In the genomic region with DNA sequence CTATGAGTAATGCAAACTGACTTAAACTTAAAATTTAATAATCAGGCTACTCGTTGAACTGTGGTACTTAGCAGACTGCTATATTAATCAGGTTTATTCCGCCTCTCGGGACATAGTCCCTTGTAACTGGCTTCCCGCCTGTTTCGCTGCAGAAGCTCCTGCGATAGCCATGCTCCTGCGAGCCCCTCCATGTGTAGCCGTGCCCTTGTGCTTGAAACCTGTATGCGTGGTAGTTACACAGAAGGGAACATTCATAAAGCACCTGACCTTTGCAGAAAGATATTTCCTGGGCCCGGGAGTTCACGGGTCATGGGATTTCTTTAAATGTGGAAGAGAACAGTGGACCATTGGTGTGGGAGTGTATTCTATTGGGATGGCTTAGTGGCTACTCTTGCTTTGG, we compare ENCODE assay signal across 25 mouse cellular contexts. TPM values are rescaled to one million over a fixed set of nuclear protein-coding genes. Genes with fewer than 3 reads are reported as not detected.
DNase-seq lines count a peak whose midpoint lies in the region; ATAC-seq lines count a peak whose summit lies in the region.
"Had no signal": no experiment of that assay in that cellular context is flagged by ENCODE, and none has a peak within 500 bp of the region (broad histone marks: within the 10 kb centered on the region; RNA-seq: fewer than 3 reads in every experiment).

No protein-coding gene starts in this region.

- no peak overlapping the region for H3K9ac ChIP-seq in midbrain, embryonic 11.5 days (ENCODE audit: low read length)
- no peak overlapping the region for H3K9ac ChIP-seq in midbrain, embryonic 14.5 days (replicated peaks; ENCODE audit: low read length)

- H3K9me3 ChIP-seq in midbrain, embryonic 11.5 days (ENCODE audit: control insufficient read depth, low read length) = peaks cover 2% of the 10 kb centered on the region; the same call in 1 of the 2 replicates
- no peaks in the 10 kb centered on the region; the same call in 1 of the 2 replicates for H3K9me3 ChIP-seq in midbrain, embryonic 14.5 days (ENCODE audit: control insufficient read depth, low read length)

- DNase-seq in heart, adult 11 months = peak; percentile 53
- no peak for DNase-seq in heart, postnatal 25 days (ENCODE audit: low spot score)
- peak; percentile 71 for DNase-seq in midbrain, embryonic 11.5 days (ENCODE audit: low spot score, missing footprints)
- no peak for DNase-seq in midbrain, embryonic 14.5 days
- DNase-seq: adrenal gland, adult 2 months; adrenal gland, adult 8-10 months; adrenal gland, postnatal 10 days; adrenal gland, postnatal 14 days; adrenal gland, postnatal 25 days; adrenal gland, postnatal 36 days; B cell, adult 2 months; cerebellum, adult 11 months; cerebellum, adult 11-12 months; cerebellum, adult 18-20 months had no signal

- intact Hi-C loops in heart, postnatal 25 days (cut with DNase I) = no loop called here

- no peak overlapping the region for H3K4me3 ChIP-seq in midbrain, embryonic 11.5 days (ENCODE audit: low read depth, low read length)
- no peak overlapping the region for H3K4me3 ChIP-seq in midbrain, embryonic 14.5 days (replicated peaks; ENCODE audit: low read depth, low read length)

- H3K4me2 ChIP-seq in midbrain, embryonic 11.5 days = no peak overlapping the region
- no peak overlapping the region for H3K4me2 ChIP-seq in midbrain, embryonic 14.5 days (ENCODE audit: low read length)

- WGBS in midbrain, embryonic 11.5 days = 95% methylated on average over 11 of the region's 11 CpGs
- 96% methylated on average over 11 of the region's 11 CpGs for WGBS in midbrain, embryonic 14.5 days

- H3K27me3 ChIP-seq in midbrain, embryonic 11.5 days (ENCODE audit: control insufficient read depth, insufficient read depth, low read length) = no peaks in the 10 kb centered on the region
- no peaks in the 10 kb centered on the region for H3K27me3 ChIP-seq in midbrain, embryonic 14.5 days (ENCODE audit: control insufficient read depth, insufficient read depth, low read length)
- H3K27me3 ChIP-seq: Patski had no signal

- H3K4me1 ChIP-seq in midbrain, embryonic 11.5 days (ENCODE audit: control insufficient read depth, insufficient read depth, low read length) = no peaks in the 10 kb centered on the region
- no peaks in the 10 kb centered on the region for H3K4me1 ChIP-seq in midbrain, embryonic 14.5 days (ENCODE audit: control insufficient read depth, insufficient read depth, low read length)

- peaks cover 2% of the 10 kb centered on the region; the same call in 1 of the 2 replicates for H3K36me3 ChIP-seq in midbrain, embryonic 11.5 days (ENCODE audit: control insufficient read depth, insufficient read depth, low read length)
- peaks cover 20% of the 10 kb centered on the region; the same call in 1 of the 2 replicates for H3K36me3 ChIP-seq in midbrain, embryonic 14.5 days (ENCODE audit: control insufficient read depth, insufficient read depth, low read length)
- H3K36me3 ChIP-seq: G1E had no signal

- ATAC-seq in midbrain, embryonic 11.5 days (ENCODE audit: low FRiP score) = no peak
- no peak for ATAC-seq in midbrain, embryonic 14.5 days (ENCODE audit: low FRiP score, low TSS enrichment)
- ATAC-seq: activated CD4-positive, CD25-positive, alpha-beta regulatory T cell, adult 4 months; CD4-positive, CD25-positive, alpha-beta regulatory T cell, adult 4 months; Patski had no signal

- no peak overlapping the region for H3K27ac ChIP-seq in midbrain, embryonic 11.5 days (ENCODE audit: low read depth, low read length)
- H3K27ac ChIP-seq in midbrain, embryonic 14.5 days (replicated peaks; ENCODE audit: low read depth, low read length) = no peak overlapping the region

RNA-seq across cellular contexts. Expression of gene Gm6408, which starts 45.0 kb away (rescaled TPM):
- total RNA-seq in heart, postnatal 25 days (2021) = not detected
- not detected in 2 replicates for polyA plus RNA-seq in midbrain, embryonic 11.5 days (2014; fragmentation: Nextera tagmentation; extraction: Ambion mirVana)
- polyA plus RNA-seq in midbrain, embryonic 14.5 days (2014; fragmentation: Nextera tagmentation; extraction: Ambion mirVana) = not detected in 2 replicates
- total RNA-seq: adrenal gland, adult 18-20 months; adrenal gland, adult 2 months; adrenal gland, adult 8-10 months; adrenal gland, postnatal 10 days; adrenal gland, postnatal 14 days; adrenal gland, postnatal 25 days; adrenal gland, postnatal 36 days; adrenal gland, postnatal 4 days; CH12.LX; ES-E14; G1E; MEL had no signal
- polyA plus RNA-seq: activated CD4-positive, CD25-positive, alpha-beta regulatory T cell, adult 4 months; adrenal gland, adult 2 months; C2C12; CD4-positive, CD25-positive, alpha-beta regulatory T cell, adult 4 months; G1E; Patski had no signal

RNA-seq across cellular contexts. Expression of gene Wasf3, which starts 52.0 kb away (rescaled TPM):
- total RNA-seq in heart, postnatal 25 days (2021) = under 1 TPM; 0.44 to 0.48 TPM
- 6.3 and 6.4 TPM in 2 replicates for polyA plus RNA-seq in midbrain, embryonic 11.5 days (2014; fragmentation: Nextera tagmentation; extraction: Ambion mirVana)
- polyA plus RNA-seq in midbrain, embryonic 14.5 days (2014; fragmentation: Nextera tagmentation; extraction: Ambion mirVana) = 9.3 and 10.0 TPM in 2 replicates
- total RNA-seq: CH12.LX, MEL had no signal
- polyA plus RNA-seq: activated CD4-positive, CD25-positive, alpha-beta regulatory T cell, adult 4 months; C2C12; CD4-positive, CD25-positive, alpha-beta regulatory T cell, adult 4 months; G1E had no signal

RNA-seq across cellular contexts. Expression of gene Gm6370, which starts 54.4 kb away (rescaled TPM):
- total RNA-seq in heart, postnatal 25 days (2021) = not detected
- polyA plus RNA-seq in midbrain, embryonic 11.5 days (2014; fragmentation: Nextera tagmentation; extraction: Ambion mirVana) = not detected in 2 replicates
- polyA plus RNA-seq in midbrain, embryonic 14.5 days (2014; fragmentation: Nextera tagmentation; extraction: Ambion mirVana) = not detected in 2 replicates
- total RNA-seq: adrenal gland, adult 18-20 months; adrenal gland, adult 2 months; adrenal gland, adult 8-10 months; adrenal gland, postnatal 14 days; adrenal gland, postnatal 25 days; adrenal gland, postnatal 36 days; adrenal gland, postnatal 4 days; CH12.LX; ES-E14; G1E; MEL had no signal
- polyA plus RNA-seq: activated CD4-positive, CD25-positive, alpha-beta regulatory T cell, adult 4 months; adrenal gland, adult 2 months; brain, embryonic 14.5 days; C2C12; CD4-positive, CD25-positive, alpha-beta regulatory T cell, adult 4 months; G1E; Patski had no signal

Comparison
In these comparisons a context has a peak if more than half of its experiments do, and no peak if none do; other contexts are left out.
1. DNase-seq: peak in heart, adult 11 months (single experiment) and midbrain, embryonic 11.5 days (single experiment); none in heart, postnatal 25 days (single experiment) and midbrain, embryonic 14.5 days (single experiment).